Mouse (Mus musculus) forebrain, embryonic 11.5 days (tissue): Measurements from ENCODE around the gene Snrpa. TPM values are rescaled to one million over a fixed set of nuclear protein-coding genes. Genes with fewer than 3 reads are reported as not detected.

ENCODE experiments used
- ATAC-seq: fragments of 200-750 bp; cut with Nextera tagmentation; replicated peaks from 2 replicates; pipeline ENCODE4 v1.8.0; 2017; ENCODE audit warnings: moderate TSS enrichment; ENCODE audit not compliant: low FRiP score
- DNase-seq: peaks from one replicate; pipeline ENCODE4 v3.0.0-alpha.2; 2017; ENCODE audit warnings: low spot score
- H3K27ac ChIP-seq: fragments of 300-500 bp; sonication (generic); 2 replicates; pipeline ENCODE4 v1.5.1; 2014; ENCODE audit warnings: low read depth, low read length
- H3K27me3 ChIP-seq: fragments of 300-500 bp; sonication (generic); 2 replicates; pipeline ENCODE4 v1.6.1; 2014; ENCODE audit warnings: mild to moderate bottlenecking, low read length, mixed read lengths; ENCODE audit not compliant: control insufficient read depth, insufficient read depth
- H3K36me3 ChIP-seq: fragments of 300-500 bp; sonication (generic); 2 replicates; pipeline ENCODE4 v1.6.1; 2014; ENCODE audit warnings: mild to moderate bottlenecking, low read length, moderate library complexity, mixed read lengths; ENCODE audit not compliant: control insufficient read depth, insufficient read depth
- H3K4me1 ChIP-seq: fragments of 300-500 bp; sonication (generic); replicated peaks from 2 replicates; pipeline ENCODE4 v1.6.1; 2014; ENCODE audit warnings: low read length, mixed read lengths; ENCODE audit not compliant: control insufficient read depth, insufficient read depth
- H3K4me2 ChIP-seq: fragments of 300-500 bp; sonication (generic); 2 replicates; pipeline ENCODE4 v1.6.1; 2014; ENCODE audit warnings: low read depth, mild to moderate bottlenecking, low read length, moderate library complexity, mixed read lengths; ENCODE audit not compliant: severe bottlenecking
- H3K4me3 ChIP-seq: fragments of 300-500 bp; sonication (generic); 2 replicates; pipeline ENCODE4 v1.5.1; 2014; ENCODE audit warnings: low read depth, low read length
- H3K9ac ChIP-seq: fragments of 300-500 bp; sonication (generic); 2 replicates; pipeline ENCODE4 v1.6.1; 2014; ENCODE audit warnings: low read length
- H3K9me3 ChIP-seq: fragments of 300-500 bp; sonication (generic); 2 replicates; pipeline ENCODE4 v1.6.1; 2016; ENCODE audit warnings: low read length, mixed read lengths; ENCODE audit not compliant: control insufficient read depth
- WGBS: fragments of 180-500 bp; shearing (Covaris S2); extraction: QIAGEN DNeasy Blood & Tissue Kit; methylation state at CpG from one replicate; pipeline ENCODE4 v1.1.7; 2014; 5-methylcytosine and 5-hydroxymethylcytosine counted together
- polyA plus RNA-seq: library from polyadenylated mRNA; unstranded; fragments of >200 nt; fragmentation: Nextera tagmentation; extraction: Ambion mirVana; gene quantifications from 2 replicates; pipeline ENCODE4 v1.2.1, GENCODE M21; 2014

The Snrpa gene
- polyA plus RNA-seq, 1 experiment from 2014 or later = 369 TPM

- peaks cover 39% of the 10 kb centered on the region for H3K36me3 ChIP-seq
- 93% methylated on average over 4 of the region's 4 CpGs for WGBS
- no peak overlapping the region for H3K27ac ChIP-seq
- ATAC-seq (no peak), DNase-seq (no peak)
- no peak overlapping the region for H3K4me2 ChIP-seq
- H3K27me3 ChIP-seq = no peaks in the 10 kb centered on the region
- no peaks in the 10 kb centered on the region for H3K9me3 ChIP-seq
- H3K4me3 ChIP-seq = no peak overlapping the region
- peaks cover 9% of the 10 kb centered on the region; the same call in 1 of the 2 replicates for H3K4me1 ChIP-seq
- H3K9ac ChIP-seq = no peak overlapping the region
Observed at GRCm38 (mm10) chr7:27193731-27194130, 2.3 kb downstream of the Snrpa start.

GRCm38 (mm10) chr7:27192434-27192833, 3.6 kb downstream of the Snrpa start:
- H3K36me3 ChIP-seq = peaks cover 45% of the 10 kb centered on the region
- no peak overlapping the region for H3K4me2 ChIP-seq
- H3K9me3 ChIP-seq = no peaks in the 10 kb centered on the region
- peaks cover 9% of the 10 kb centered on the region; the same call in 1 of the 2 replicates for H3K4me1 ChIP-seq
- DNase-seq = no peak
- H3K9ac ChIP-seq = no peak overlapping the region
- no peak overlapping the region for H3K27ac ChIP-seq
- no peak for ATAC-seq
- no peaks in the 10 kb centered on the region for H3K27me3 ChIP-seq
- no peak overlapping the region for H3K4me3 ChIP-seq
- 96% methylated on average over 5 of the region's 5 CpGs for WGBS

- Histone ChIP-seq H3K4me3 (no peak overlapping the region), H3K9ac (no peak overlapping the region), H3K9me3 (no peaks in the 10 kb centered on the region), H3K27ac (no peak overlapping the region), H3K4me1 (peaks cover 3% of the 10 kb centered on the region; the same call in 1 of the 2 replicates), H3K36me3 (peaks cover 64% of the 10 kb centered on the region), H3K4me2 (no peak overlapping the region), H3K27me3 (no peaks in the 10 kb centered on the region)
- DNase-seq = no peak
- ATAC-seq = no peak
- WGBS = 94% methylated on average over 10 of the region's 10 CpGs
Observed at GRCm38 (mm10) chr7:27189271-27189931, 6.7 kb downstream of the Snrpa start.

GRCm38 (mm10) chr7:27185986-27186385, 10.1 kb downstream of the Snrpa start:
- peaks cover 49% of the 10 kb centered on the region for H3K36me3 ChIP-seq
- H3K4me3 ChIP-seq = no peak overlapping the region
- 92% methylated on average over 5 of the region's 5 CpGs for WGBS

GRCm38 (mm10) chr7:27184964-27185363, 11.1 kb downstream of the Snrpa start:
- Histone ChIP-seq H3K9me3 (no peaks in the 10 kb centered on the region), H3K4me1 (no peaks in the 10 kb centered on the region), H3K4me3 (no peak overlapping the region), H3K9ac (no peak overlapping the region), H3K27me3 (no peaks in the 10 kb centered on the region), H3K4me2 (no peak overlapping the region), H3K36me3 (peaks cover 39% of the 10 kb centered on the region), H3K27ac (no peak overlapping the region)
- ATAC-seq (no peak), DNase-seq (peak; percentile 84)
- WGBS = 72% methylated on average over 3 of the region's 3 CpGs

More at GRCm38 (mm10) chr7:27185986-27186385, 10.1 kb downstream of the Snrpa start:
- DNase-seq (no peak), ATAC-seq (no peak)
- H3K4me1 ChIP-seq = no peaks in the 10 kb centered on the region
- no peaks in the 10 kb centered on the region for H3K27me3 ChIP-seq
- H3K9me3 ChIP-seq = no peaks in the 10 kb centered on the region
- no peak overlapping the region for H3K4me2 ChIP-seq
- H3K27ac ChIP-seq = no peak overlapping the region
- no peak overlapping the region for H3K9ac ChIP-seq

- Histone ChIP-seq H3K27me3 (no peaks in the 10 kb centered on the region), H3K4me2 (no peak overlapping the region), H3K9ac (no peak overlapping the region), H3K4me1 (0 out of 2 replicates have a peak, but pooled peaks cover 4% of the 10 kb centered on the region), H3K9me3 (no peaks in the 10 kb centered on the region), H3K27ac (no peak overlapping the region), H3K36me3 (peaks cover 21% of the 10 kb centered on the region), H3K4me3 (no peak overlapping the region)
- DNase-seq = no peak
- 92% methylated on average over 1 of the region's 1 CpGs for WGBS
- ATAC-seq = no peak
Observed at GRCm38 (mm10) chr7:27182498-27182897, 13.6 kb downstream of the Snrpa start.

GRCm38 (mm10) chr7:27180837-27181695, 15.0 kb downstream of the Snrpa start, which contains the start of the genes Gm21983 and Mia:
Gene Gm21983, minus strand, starts transcription at chr7:27181086.
Gene Mia, minus strand, starts transcription at chr7:27181157.
- H3K4me1 ChIP-seq = 0 out of 2 replicates have a peak, but pooled peaks cover 4% of the 10 kb centered on the region
- peaks cover 14% of the 10 kb centered on the region for H3K36me3 ChIP-seq
- H3K9ac ChIP-seq = no peak within 1 kb of the TSS
- H3K4me3 ChIP-seq = no peak within 1 kb of the TSS
- 74% methylated on average over 14 of the region's 14 CpGs for WGBS
- ATAC-seq (no peak), DNase-seq (no peak)
- no peak within 1 kb of the TSS for H3K27ac ChIP-seq
- H3K4me2 ChIP-seq = no peak within 1 kb of the TSS
- H3K27me3 ChIP-seq = no peaks in the 10 kb centered on the region
- H3K9me3 ChIP-seq = no peaks in the 10 kb centered on the region

- Histone ChIP-seq H3K27ac (no peak overlapping the region), H3K36me3 (peaks cover 7% of the 10 kb centered on the region)
- 74% methylated on average over 5 of the region's 5 CpGs for WGBS
Observed at GRCm38 (mm10) chr7:27180036-27180435, 16.0 kb downstream of the Snrpa start.

More at GRCm38 (mm10) chr7:27180036-27180435, 16.0 kb downstream of the Snrpa start:
- Histone ChIP-seq H3K9me3 (no peaks in the 10 kb centered on the region), H3K4me2 (no peak overlapping the region), H3K9ac (no peak overlapping the region), H3K4me3 (no peak overlapping the region), H3K27me3 (no peaks in the 10 kb centered on the region), H3K4me1 (0 out of 2 replicates have a peak, but pooled peaks cover 4% of the 10 kb centered on the region)
- ATAC-seq (no peak), DNase-seq (no peak)
